Mouse (Mus musculus) spleen, postnatal 36 days (tissue): ENCODE data around the gene Olfr355.

Experiments used
- DNase-seq, 2 experiments: peaks; one replicate each; pipeline ENCODE4 v3.0.0; 2022; ENCODE audit warnings: low spot score in 2 of 2, mixed read lengths in 1 of 2

Gene Olfr355

GRCm38 (mm10) chr2:36928797-36929196 is at the start of gene Olfr355:
Olfr355 (minus strand) TSS chr2:36928897.
- no peak for DNase-seq

GRCm38 (mm10) chr2:36936821-36937220 is 8.1 kb upstream of the Olfr355 start, which contains the start of gene Olfr356:
Olfr356 (plus strand) TSS chr2:36937121.
- no peak for DNase-seq

GRCm38 (mm10) chr2:36905380-36905779 is 23.3 kb downstream of the Olfr355 start, which contains the start of gene Olfr354:
Olfr354 (plus strand) TSS chr2:36905680.
- no peak for DNase-seq

- no peak for DNase-seq
These were observed 31.6 kb downstream of the Olfr355 start for GRCm38 (mm10) chr2:36897114-36897513.

GRCm38 (mm10) chr2:36892836-36893235 is 35.9 kb downstream of the Olfr355 start, which contains the start of gene Olfr353:
Olfr353 (minus strand) TSS chr2:36892936.
- no peak for DNase-seq
